Mouse (Mus musculus) C2C12 (cell line): ENCODE measurements around the gene Erich3.

Source experiments
- CEBPB ChIP-seq: IDR thresholded peaks from one replicate; pipeline ENCODE4 v1.6.1; 2011; ENCODE audit warnings: low read depth, mild to moderate bottlenecking, control low read depth, moderate library complexity
- CTCF ChIP-seq: IDR thresholded peaks from one replicate; pipeline ENCODE4 v1.5.1; 2011; ENCODE audit not compliant: control insufficient read depth, insufficient read depth, insufficient read length
- MYOD1 ChIP-seq: IDR thresholded peaks from one replicate; pipeline ENCODE4 v1.6.1; 2011; ENCODE audit warnings: low read depth; ENCODE audit not compliant: control insufficient read depth, insufficient read length

GRCm38 (mm10) chr3:154646638-154647442, 16.8 kb upstream of the Erich3 start:
- no peak for TF ChIP-seq CTCF
- TF ChIP-seq CEBPB: no peak
- TF ChIP-seq MYOD1: no peak
